Mouse (Mus musculus) ovary, postnatal 10 days (tissue): Measurements from ENCODE around the gene Tns3.
"Not testable (repeated sequence)": the region's sequence is repeated elsewhere in the genome, so short reads cannot be mapped to it uniquely, and the experiment has no call there.

ENCODE experiments used
- DNase-seq: peaks from one replicate; pipeline ENCODE4 v3.0.0; 2022; ENCODE audit warnings: low spot score

Tns3 gene

GRCm38 (mm10) chr11:8645609-8646008 lies 18.7 kb downstream of the Tns3 start:
- DNase-seq = no peak

GRCm38 (mm10) chr11:8644272-8644671 lies 20.1 kb downstream of the Tns3 start:
- DNase-seq = no peak

- no peak for DNase-seq
Observed at GRCm38 (mm10) chr11:8641634-8642277, 22.6 kb downstream of the Tns3 start.

GRCm38 (mm10) chr11:8639726-8640125 lies 24.6 kb downstream of the Tns3 start:
- DNase-seq = no peak

- no peak for DNase-seq
Observed at GRCm38 (mm10) chr11:8639007-8639718, 25.2 kb downstream of the Tns3 start.

GRCm38 (mm10) chr11:8637469-8638447 lies 26.6 kb downstream of the Tns3 start:
- DNase-seq = no peak

GRCm38 (mm10) chr11:8636680-8637079 lies 27.7 kb downstream of the Tns3 start:
- no peak for DNase-seq

- DNase-seq = no peak
Observed at GRCm38 (mm10) chr11:8635778-8636177, 28.6 kb downstream of the Tns3 start.

GRCm38 (mm10) chr11:8634728-8635410 lies 29.5 kb downstream of the Tns3 start:
- no peak for DNase-seq

GRCm38 (mm10) chr11:8632163-8632562 lies 32.2 kb downstream of the Tns3 start:
- DNase-seq = no peak

- DNase-seq = no peak
Observed at GRCm38 (mm10) chr11:8629862-8630390, 34.4 kb downstream of the Tns3 start.

GRCm38 (mm10) chr11:8629326-8629725 lies 35.0 kb downstream of the Tns3 start:
- no peak for DNase-seq

GRCm38 (mm10) chr11:8628846-8629253 lies 35.5 kb downstream of the Tns3 start:
- DNase-seq = no peak

GRCm38 (mm10) chr11:8627156-8627555 lies 37.2 kb downstream of the Tns3 start:
- no peak for DNase-seq

- DNase-seq = no peak
Observed at GRCm38 (mm10) chr11:8626715-8627114, 37.6 kb downstream of the Tns3 start.

- DNase-seq = no peak
Observed at GRCm38 (mm10) chr11:8625915-8626604, 38.3 kb downstream of the Tns3 start.

GRCm38 (mm10) chr11:8625451-8625850 lies 38.9 kb downstream of the Tns3 start:
- DNase-seq = no peak

GRCm38 (mm10) chr11:8624179-8624886 lies 40.0 kb downstream of the Tns3 start:
- no peak for DNase-seq

- DNase-seq = no peak
Observed at GRCm38 (mm10) chr11:8623852-8624178, 40.5 kb downstream of the Tns3 start.

GRCm38 (mm10) chr11:8622668-8623067 lies 41.7 kb downstream of the Tns3 start:
- DNase-seq = no peak

- DNase-seq = not testable (repeated sequence)
Observed at GRCm38 (mm10) chr11:8619111-8619510, 45.2 kb downstream of the Tns3 start.
